Comparison of ENCODE assay signal across 8 mouse cellular contexts in the genomic region with DNA sequence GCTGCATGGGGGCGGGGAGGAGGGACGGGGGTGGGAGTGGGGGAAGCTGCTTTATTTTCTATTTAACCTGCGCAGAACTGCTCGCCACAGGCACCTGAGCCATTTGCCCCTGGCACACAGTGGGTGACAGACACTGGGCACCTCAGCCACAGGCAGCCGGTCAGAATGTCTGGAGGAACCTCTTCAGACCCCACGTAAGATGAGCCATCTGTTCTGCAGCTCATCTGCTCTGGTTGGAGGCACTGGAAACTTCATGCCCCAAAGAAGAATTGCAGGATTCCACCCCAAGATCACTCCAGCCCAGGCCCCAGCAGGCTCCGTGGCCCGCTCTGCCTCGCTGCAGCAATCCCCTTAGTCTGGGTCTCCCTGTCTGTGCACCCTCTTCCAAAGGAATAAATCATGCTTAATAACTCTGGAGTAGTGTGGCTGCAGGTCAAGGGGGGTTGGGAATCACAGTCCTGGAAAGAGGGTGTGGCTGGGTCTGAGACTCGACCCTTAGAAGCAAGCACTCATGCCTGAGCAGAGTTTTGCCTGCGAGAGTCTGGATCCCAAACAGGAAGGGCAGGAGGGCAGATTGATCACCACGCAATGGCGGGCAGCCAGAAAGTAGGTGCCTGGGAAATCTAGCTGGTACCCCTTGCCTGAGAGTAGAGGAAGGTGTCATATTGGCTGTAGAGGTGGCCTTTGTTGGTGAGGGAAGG. TPM values are rescaled to one million over a fixed set of nuclear protein-coding genes. Genes with fewer than 3 reads are reported as not detected.
DNase-seq lines count a peak whose midpoint lies in the region; ATAC-seq and TF ChIP-seq lines count a peak whose summit lies in the region.

No protein-coding gene starts in this region.

- H3K9ac ChIP-seq in liver, embryonic 11.5 days (ENCODE audit: low read depth, low read length) = peak overlapping the region; percentile 3; the same call in 1 of the 2 replicates
- H3K9ac ChIP-seq in embryonic facial prominence, embryonic 14.5 days (ENCODE audit: low read depth, low read length) = peak overlapping the region; percentile 56
- H3K9ac ChIP-seq in kidney, postnatal 0 days (ENCODE audit: low read depth, low read length) = peak overlapping the region; percentile 59; the same call in 1 of the 2 replicates
- H3K9ac ChIP-seq in neural tube, embryonic 11.5 days (ENCODE audit: low read length) = peak overlapping the region; percentile 35; the same call in 1 of the 2 replicates

- H3K36me3 ChIP-seq in liver, embryonic 11.5 days (ENCODE audit: control insufficient read depth, insufficient read depth, low read length) = peaks cover 3% of the 10 kb centered on the region; the same call in 1 of the 2 replicates
- H3K36me3 ChIP-seq in embryonic facial prominence, embryonic 14.5 days (ENCODE audit: control insufficient read depth, insufficient read depth, low read length) = peaks cover 17% of the 10 kb centered on the region
- no peaks in the 10 kb centered on the region for H3K36me3 ChIP-seq in kidney, postnatal 0 days (ENCODE audit: insufficient read depth, low read length)
- H3K36me3 ChIP-seq in neural tube, embryonic 11.5 days (ENCODE audit: control insufficient read depth, insufficient read depth, low read length) = no peaks in the 10 kb centered on the region

- peak overlapping the region; percentile 55 for H3K4me2 ChIP-seq in liver, embryonic 11.5 days
- peak overlapping the region; percentile 62 for H3K4me2 ChIP-seq in embryonic facial prominence, embryonic 14.5 days (ENCODE audit: low read depth, low read length)
- peak overlapping the region; percentile 49 for H3K4me2 ChIP-seq in kidney, postnatal 0 days (ENCODE audit: low read length)
- H3K4me2 ChIP-seq in neural tube, embryonic 11.5 days (ENCODE audit: low read depth) = peak overlapping the region; percentile 33

- no peak for DNase-seq in liver, embryonic 11.5 days (ENCODE audit: low spot score)
- no peak for DNase-seq in liver
- peak; percentile 33 for DNase-seq in embryonic facial prominence, embryonic 14.5 days (ENCODE audit: low spot score)
- DNase-seq in kidney, postnatal 0 days (ENCODE audit: low spot score) = peak; percentile 65
- DNase-seq in neural tube, embryonic 11.5 days (ENCODE audit: low spot score) = no peak
- DNase-seq in yolk sac, embryonic 10.5 days (ENCODE audit: low spot score) = no peak
- DNase-seq in embryo, embryonic 11 days = no peak

- H3K4me3 ChIP-seq in liver, embryonic 11.5 days (ENCODE audit: low read depth, low read length) = no peak overlapping the region
- peak overlapping the region; percentile 33 for H3K4me3 ChIP-seq in embryonic facial prominence, embryonic 14.5 days (ENCODE audit: low read depth, low read length)
- 0 out of 2 replicates have a peak overlapping the region, but pooled peaks have one; percentile 15 for H3K4me3 ChIP-seq in kidney, postnatal 0 days (replicated peaks; ENCODE audit: low read depth, low read length)
- 0 out of 2 replicates have a peak overlapping the region, but pooled peaks have one; percentile 1 for H3K4me3 ChIP-seq in neural tube, embryonic 11.5 days (ENCODE audit: low read depth, low read length)

- no peaks in the 10 kb centered on the region for H3K27me3 ChIP-seq in liver, embryonic 11.5 days (replicated peaks; ENCODE audit: control insufficient read depth, insufficient read depth, low read length)
- no peaks in the 10 kb centered on the region for H3K27me3 ChIP-seq in embryonic facial prominence, embryonic 14.5 days (replicated peaks; ENCODE audit: control insufficient read depth, insufficient read depth, low read length)
- H3K27me3 ChIP-seq in kidney, postnatal 0 days (ENCODE audit: insufficient read depth, low read length) = no peaks in the 10 kb centered on the region
- no peaks in the 10 kb centered on the region for H3K27me3 ChIP-seq in neural tube, embryonic 11.5 days (ENCODE audit: control insufficient read depth, insufficient read depth, low read length)

- no peaks in the 10 kb centered on the region for H3K9me3 ChIP-seq in liver, embryonic 11.5 days (ENCODE audit: control insufficient read depth, low read length)
- no peaks in the 10 kb centered on the region for H3K9me3 ChIP-seq in embryonic facial prominence, embryonic 14.5 days (ENCODE audit: control insufficient read depth, low read length)
- H3K9me3 ChIP-seq in kidney, postnatal 0 days (replicated peaks; ENCODE audit: low read length) = no peaks in the 10 kb centered on the region
- no peaks in the 10 kb centered on the region for H3K9me3 ChIP-seq in neural tube, embryonic 11.5 days (ENCODE audit: control insufficient read depth, low read length)

- TF ChIP-seq CTCF in kidney, postnatal 0 days (IDR thresholded peaks at IDR 0.05; ENCODE audit: low read depth) = no peak

- WGBS in liver, embryonic 11.5 days = 44% methylated on average over 13 of the region's 13 CpGs
- WGBS in embryonic facial prominence, embryonic 14.5 days = 13% methylated on average over 12 of the region's 13 CpGs
- 7% methylated on average over 13 of the region's 13 CpGs for WGBS in kidney, postnatal 0 days
- WGBS in neural tube, embryonic 11.5 days = 30% methylated on average over 13 of the region's 13 CpGs

- H3K4me1 ChIP-seq in liver, embryonic 11.5 days (replicated peaks; ENCODE audit: control insufficient read depth, insufficient read depth, low read length) = peaks cover 45% of the 10 kb centered on the region
- peaks cover 43% of the 10 kb centered on the region for H3K4me1 ChIP-seq in embryonic facial prominence, embryonic 14.5 days (ENCODE audit: control insufficient read depth, insufficient read depth, low read length)
- H3K4me1 ChIP-seq in kidney, postnatal 0 days (replicated peaks; ENCODE audit: insufficient read depth, low read length) = peaks cover 38% of the 10 kb centered on the region
- peaks cover 16% of the 10 kb centered on the region for H3K4me1 ChIP-seq in neural tube, embryonic 11.5 days (ENCODE audit: control insufficient read depth, insufficient read depth, low read length)

- H3K27ac ChIP-seq in liver, embryonic 11.5 days (ENCODE audit: low read depth, low read length) = peak overlapping the region; percentile 71
- peak overlapping the region; percentile 93 for H3K27ac ChIP-seq in embryonic facial prominence, embryonic 14.5 days (replicated peaks; ENCODE audit: low read depth, low read length)
- peak overlapping the region; percentile 90 for H3K27ac ChIP-seq in kidney, postnatal 0 days
- peak overlapping the region; percentile 80 for H3K27ac ChIP-seq in neural tube, embryonic 11.5 days (ENCODE audit: low read depth, low read length)

- no peak for ATAC-seq in liver, embryonic 11.5 days (replicated peaks; ENCODE audit: low FRiP score)
- peak; percentile 3 for ATAC-seq in embryonic facial prominence, embryonic 14.5 days (ENCODE audit: low read depth)
- peak; percentile 12; the same call in 1 of the 2 replicates for ATAC-seq in kidney, postnatal 0 days (replicated peaks; ENCODE audit: low FRiP score, low read depth)
- peak; percentile 48 for ATAC-seq in neural tube, embryonic 11.5 days (ENCODE audit: insufficient read depth, low FRiP score, low TSS enrichment)
- ATAC-seq in megakaryocyte-erythroid progenitor cell, adult 5-6 weeks (replicated peaks; ENCODE audit: low FRiP score, low TSS enrichment, poor library complexity, severe bottlenecking) = no peak

RNA-seq across cellular contexts. Expression of gene Emp3, which starts 4.0 kb away (rescaled TPM):
- 91.8 and 99.6 TPM in 2 replicates for polyA plus RNA-seq in liver, embryonic 11.5 days (2014; fragmentation: Nextera tagmentation; extraction: Ambion mirVana)
- 298 and 316 TPM in 2 replicates for polyA plus RNA-seq in embryonic facial prominence, embryonic 14.5 days (2014; fragmentation: Nextera tagmentation; extraction: Ambion mirVana)
- polyA plus RNA-seq in kidney, postnatal 0 days (2015; fragmentation: Nextera tagmentation; extraction: Ambion mirVana) = 170 and 171 TPM in 2 replicates
- 20.3 and 24.6 TPM in 2 replicates for polyA plus RNA-seq in neural tube, embryonic 11.5 days (2014; fragmentation: Nextera tagmentation; extraction: Ambion mirVana)
- 167 and 180 TPM in 2 replicates for total RNA-seq in megakaryocyte-erythroid progenitor cell, adult 5-6 weeks (2014; fragmentation: Nextera tagmentation)
- total RNA-seq in megakaryocyte-erythroid progenitor cell, adult 5-6 weeks (2017) = 109 and 112 TPM in 2 replicates

RNA-seq across cellular contexts. Expression of gene Ccdc114, which starts 6.7 kb away (rescaled TPM):
- 2.4 and 4.3 TPM in 2 replicates for polyA plus RNA-seq in liver, embryonic 11.5 days (2014; fragmentation: Nextera tagmentation; extraction: Ambion mirVana)
- polyA plus RNA-seq in embryonic facial prominence, embryonic 14.5 days (2014; fragmentation: Nextera tagmentation; extraction: Ambion mirVana) = 3.7 and 5.0 TPM in 2 replicates
- 7.2 and 8.4 TPM in 2 replicates for polyA plus RNA-seq in kidney, postnatal 0 days (2015; fragmentation: Nextera tagmentation; extraction: Ambion mirVana)
- 2.9 and 3.4 TPM in 2 replicates for polyA plus RNA-seq in neural tube, embryonic 11.5 days (2014; fragmentation: Nextera tagmentation; extraction: Ambion mirVana)
- total RNA-seq in megakaryocyte-erythroid progenitor cell, adult 5-6 weeks (2014; fragmentation: Nextera tagmentation) = 2.3 and 5.3 TPM in 2 replicates
- total RNA-seq in megakaryocyte-erythroid progenitor cell, adult 5-6 weeks (2017) = 4.1 and 4.6 TPM in 2 replicates

RNA-seq across cellular contexts. Expression of gene Tmem143, which starts 20.4 kb away (rescaled TPM):
- 4.0 and 5.8 TPM in 2 replicates for polyA plus RNA-seq in liver, embryonic 11.5 days (2014; fragmentation: Nextera tagmentation; extraction: Ambion mirVana)
- polyA plus RNA-seq in embryonic facial prominence, embryonic 14.5 days (2014; fragmentation: Nextera tagmentation; extraction: Ambion mirVana) = 3.9 and 5.8 TPM in 2 replicates
- 6.2 and 6.7 TPM in 2 replicates for polyA plus RNA-seq in kidney, postnatal 0 days (2015; fragmentation: Nextera tagmentation; extraction: Ambion mirVana)
- polyA plus RNA-seq in neural tube, embryonic 11.5 days (2014; fragmentation: Nextera tagmentation; extraction: Ambion mirVana) = 2.8 and 3.9 TPM in 2 replicates
- 9.1 and 10.3 TPM in 2 replicates for total RNA-seq in megakaryocyte-erythroid progenitor cell, adult 5-6 weeks (2014; fragmentation: Nextera tagmentation)
- 7.3 and 11.3 TPM in 2 replicates for total RNA-seq in megakaryocyte-erythroid progenitor cell, adult 5-6 weeks (2017)

RNA-seq across cellular contexts. Expression of gene Syngr4, which starts 20.6 kb away (rescaled TPM):
- polyA plus RNA-seq in liver, embryonic 11.5 days (2014; fragmentation: Nextera tagmentation; extraction: Ambion mirVana) = 1.0 and 1.3 TPM in 2 replicates
- 0.68 and 0.87 TPM in 2 replicates for polyA plus RNA-seq in embryonic facial prominence, embryonic 14.5 days (2014; fragmentation: Nextera tagmentation; extraction: Ambion mirVana)
- polyA plus RNA-seq in kidney, postnatal 0 days (2015; fragmentation: Nextera tagmentation; extraction: Ambion mirVana) = 0.96 and 1.6 TPM in 2 replicates
- 0.59 and 0.82 TPM in 2 replicates for polyA plus RNA-seq in neural tube, embryonic 11.5 days (2014; fragmentation: Nextera tagmentation; extraction: Ambion mirVana)
- not detected in 2 replicates for total RNA-seq in megakaryocyte-erythroid progenitor cell, adult 5-6 weeks (2014; fragmentation: Nextera tagmentation)
- total RNA-seq in megakaryocyte-erythroid progenitor cell, adult 5-6 weeks (2017) = not detected in 2 replicates

RNA-seq across cellular contexts. Expression of gene Grin2d, which starts 39.0 kb away (rescaled TPM):
- 0.13 and 0.23 TPM in 2 replicates for polyA plus RNA-seq in liver, embryonic 11.5 days (2014; fragmentation: Nextera tagmentation; extraction: Ambion mirVana)
- 0.63 and 1.0 TPM in 2 replicates for polyA plus RNA-seq in embryonic facial prominence, embryonic 14.5 days (2014; fragmentation: Nextera tagmentation; extraction: Ambion mirVana)
- 0.29 and 0.32 TPM in 2 replicates for polyA plus RNA-seq in kidney, postnatal 0 days (2015; fragmentation: Nextera tagmentation; extraction: Ambion mirVana)
- 0.37 and 0.73 TPM in 2 replicates for polyA plus RNA-seq in neural tube, embryonic 11.5 days (2014; fragmentation: Nextera tagmentation; extraction: Ambion mirVana)
- total RNA-seq in megakaryocyte-erythroid progenitor cell, adult 5-6 weeks (2014; fragmentation: Nextera tagmentation) = 0.92 TPM in 1 of 2 replicates, not detected in the other
- 0.23 TPM in 1 of 2 replicates, not detected in the other for total RNA-seq in megakaryocyte-erythroid progenitor cell, adult 5-6 weeks (2017)

Comparison
In these comparisons a context has a peak if more than half of its experiments do, and no peak if none do; other contexts are left out.
1. ATAC-seq: peak in embryonic facial prominence, embryonic 14.5 days (single experiment), kidney, postnatal 0 days (single experiment) and neural tube, embryonic 11.5 days (single experiment); none in liver, embryonic 11.5 days (single experiment) and megakaryocyte-erythroid progenitor cell, adult 5-6 weeks (single experiment).
2. DNase-seq: peak in embryonic facial prominence, embryonic 14.5 days (single experiment) and kidney, postnatal 0 days (single experiment); none in liver, embryonic 11.5 days (single experiment), liver (single experiment), neural tube, embryonic 11.5 days (single experiment), yolk sac, embryonic 10.5 days (single experiment) and embryo, embryonic 11 days (single experiment).
3. H3K9ac ChIP-seq: peak in every context shown above with its lines; median percentile 59 in kidney, postnatal 0 days; 56 in embryonic facial prominence, embryonic 14.5 days; 35 in neural tube, embryonic 11.5 days; 3 in liver, embryonic 11.5 days.
4. Peak in every context shown above with its lines, with median percentiles within 50 percentile points of each other: H3K27ac ChIP-seq and H3K4me2 ChIP-seq.